Mouse (Mus musculus): ENCODE measurements around the gene Uncx. TPM values are rescaled to one million over a fixed set of nuclear protein-coding genes. Genes with fewer than 3 reads are reported as not detected.

Gene Uncx
- total and polyA plus RNA-seq, 3 experiments = not detected

DNA sequence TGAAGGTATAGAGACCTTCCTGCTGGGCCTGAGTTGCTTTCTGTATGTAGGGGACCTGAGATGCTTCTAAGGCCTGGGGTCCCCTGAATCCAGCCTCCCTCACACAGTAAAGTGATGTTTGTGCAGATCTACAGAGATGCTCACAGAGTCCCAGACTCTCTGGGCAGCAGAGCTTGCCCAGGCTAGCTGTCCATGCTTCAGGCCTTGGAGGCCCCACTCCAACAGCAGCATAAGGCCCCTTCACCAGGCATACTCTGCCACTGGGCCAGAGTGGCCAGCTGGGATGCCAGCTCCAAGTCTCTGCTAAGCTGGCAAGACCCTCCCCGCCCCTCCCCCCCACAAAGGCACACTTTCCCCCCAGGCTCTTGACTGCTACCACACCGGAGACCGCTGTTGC, 5.6 kb upstream of the Uncx start:
- H3K9ac ChIP-seq (ENCODE audit: insufficient read depth, low read depth) = no peak overlapping the region
- peaks cover 37% of the 10 kb centered on the region for H3K27me3 ChIP-seq (replicated peaks)
- no peak overlapping the region for H3K27ac ChIP-seq (ENCODE audit: insufficient read depth, low read depth)
- peaks cover 5% of the 10 kb centered on the region for H3K9me3 ChIP-seq (replicated peaks; ENCODE audit: low read length)
- dilution Hi-C loops (cut with MboI; ENCODE audit: extremely low pct_ligation_motif_present, extremely low pct_unique_long_range_greater_than_20kb, low sequenced_read_pairs) (no loop called here), in situ Hi-C loops (cut with MboI; ENCODE audit: low pct_ligation_motif_present, low pct_unique_long_range_greater_than_20kb, low sequenced_read_pairs) (no loop called here)
- DNase-seq (ENCODE audit: extremely low read depth) = no peak
- no peak overlapping the region for H3K4me2 ChIP-seq (ENCODE audit: insufficient read depth, low read depth, poor library complexity, severe bottlenecking)
- no peak overlapping the region for H3K4me3 ChIP-seq (replicated peaks in 1 of 3; ENCODE audit: low read depth in 2 of 3, low read length in 2 of 3, poor library complexity in 1 of 3)
- no peaks in the 10 kb centered on the region for H3K79me2 ChIP-seq (replicated peaks; ENCODE audit: control insufficient read depth, extremely low read depth, insufficient read depth, poor library complexity, severe bottlenecking)
- no peak for TF ChIP-seq EP300 (IDR thresholded peaks at IDR 0.05; ENCODE audit: low read length)
- no peak for TF ChIP-seq MAX (IDR thresholded peaks at IDR 0.05; ENCODE audit: low read length)
- TF ChIP-seq HCFC1 (IDR thresholded peaks at IDR 0.05; ENCODE audit: low read depth, low read length) = no peak
- no peak for TF ChIP-seq ELF1 (IDR thresholded peaks at IDR 0.05; ENCODE audit: low read depth, low read length)
- peaks cover 0 to 3% of the 10 kb centered on the region in 2 experiments; a peak in 1 of 4 replicates for H3K4me1 ChIP-seq (ENCODE audit: control insufficient read depth in 1 of 2, insufficient read depth in 2 of 2)
- H3K36me3 ChIP-seq (replicated peaks in 1 of 2; ENCODE audit: control insufficient read depth in 1 of 2, insufficient read depth in 1 of 2, low read length in 1 of 2) = no peaks in the 10 kb centered on the region

DNA sequence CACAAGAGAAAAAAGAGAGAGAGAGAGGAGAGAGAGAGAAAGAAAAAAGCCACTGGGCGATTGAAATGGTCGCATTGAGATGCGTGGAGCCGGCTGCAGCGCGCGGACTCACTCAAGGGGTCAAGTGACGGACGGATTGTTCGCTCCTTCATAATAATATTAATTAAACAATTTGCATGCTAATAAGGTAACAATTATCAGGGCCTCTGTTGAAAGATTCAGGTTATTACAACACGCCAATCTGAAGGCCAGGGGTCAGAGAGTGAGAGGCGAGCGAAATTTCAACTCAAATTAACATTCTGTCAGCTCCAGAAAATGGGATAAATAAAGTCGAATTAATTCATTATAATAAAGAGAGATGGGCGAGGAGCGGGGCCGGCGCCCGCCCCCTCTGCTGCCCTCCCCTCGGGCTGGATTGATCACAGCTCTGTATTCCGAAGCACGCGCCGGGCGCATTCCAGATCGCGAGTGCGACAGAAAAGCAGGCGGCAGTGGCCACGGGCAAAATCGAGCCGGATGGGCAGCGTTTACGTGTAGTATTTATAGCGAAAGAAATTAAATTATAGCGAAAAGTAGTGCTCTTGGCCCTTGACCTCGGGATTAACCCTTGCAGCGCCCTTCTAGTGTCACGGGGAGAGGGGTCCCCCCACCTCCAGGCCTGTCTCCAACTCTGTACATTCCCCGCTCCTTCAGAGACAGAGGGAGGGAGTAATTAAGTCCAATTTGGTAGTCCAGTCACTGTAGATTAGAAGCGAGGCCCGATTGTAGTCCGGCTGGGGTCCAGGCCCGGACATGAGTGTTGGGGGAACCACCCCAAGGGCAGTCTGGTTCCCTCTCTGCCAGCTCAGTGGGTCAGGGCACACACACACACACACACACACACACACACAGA, 1.9 kb upstream of the Uncx start:
- no peak for DNase-seq (ENCODE audit: extremely low read depth)
- no peak overlapping the region for H3K27ac ChIP-seq (ENCODE audit: insufficient read depth, low read depth)
- no peaks in the 10 kb centered on the region for H3K4me1 ChIP-seq (ENCODE audit: control insufficient read depth in 1 of 2, insufficient read depth in 2 of 2)
- H3K4me3 ChIP-seq (replicated peaks in 1 of 3; ENCODE audit: low read depth in 2 of 3, low read length in 2 of 3, poor library complexity in 1 of 3) = no peak overlapping the region
- no peak for TF ChIP-seq CHD1 (IDR thresholded peaks at IDR 0.05; ENCODE audit: low read depth, low read length)
- TF ChIP-seq NELFE (IDR thresholded peaks at IDR 0.05; ENCODE audit: low read depth, low read length) = no peak
- TF ChIP-seq MAX (IDR thresholded peaks at IDR 0.05; ENCODE audit: low read length) = no peak
- no peak for TF ChIP-seq PAX5 (IDR thresholded peaks at IDR 0.05; ENCODE audit: low read length)
- no peak for TF ChIP-seq RAD21 (IDR thresholded peaks at IDR 0.05; ENCODE audit: low read depth, low read length)
- no peak for TF ChIP-seq MEF2A (IDR thresholded peaks at IDR 0.05; ENCODE audit: borderline replicate concordance, low read depth, low read length)
- TF ChIP-seq TCF12 (IDR thresholded peaks at IDR 0.05; ENCODE audit: low read depth, low read length) = no peak
- no peak for TF ChIP-seq POLR2A (IDR thresholded peaks at IDR 0.05; ENCODE audit: low read depth, low read length)
- no peak for TF ChIP-seq GABPA (IDR thresholded peaks at IDR 0.05; ENCODE audit: insufficient replicate concordance, low read depth, low read length)
- TF ChIP-seq USF1 (IDR thresholded peaks at IDR 0.05; ENCODE audit: low read depth, low read length) = no peak
- no peak for TF ChIP-seq ZKSCAN1 (IDR thresholded peaks at IDR 0.05; ENCODE audit: borderline replicate concordance, low read depth, low read length)
- no peak for TF ChIP-seq E2F4 (IDR thresholded peaks at IDR 0.05; ENCODE audit: insufficient replicate concordance, low read depth, low read length)
- no peak for TF ChIP-seq JUN (IDR thresholded peaks at IDR 0.05; ENCODE audit: insufficient read depth, low read depth, low read length)
- TF ChIP-seq ELF1 (IDR thresholded peaks at IDR 0.05; ENCODE audit: low read depth, low read length) = no peak
- no peak for TF ChIP-seq POLR2AphosphoS2 (IDR thresholded peaks at IDR 0.05; ENCODE audit: low read depth, low read length)
- no peak for TF ChIP-seq MAFK (IDR thresholded peaks at IDR 0.05; ENCODE audit: insufficient replicate concordance, low read length)
- TF ChIP-seq IRF4 (IDR thresholded peaks at IDR 0.05; ENCODE audit: low read depth, low read length) = no peak
- no peak for TF ChIP-seq RCOR1 (conservative IDR thresholded peaks at IDR 0.05; ENCODE audit: low read depth, low read length)
- no peak for TF ChIP-seq ZNF384 (IDR thresholded peaks at IDR 0.05; ENCODE audit: low read depth, low read length)
- H3K36me3 ChIP-seq (replicated peaks in 1 of 2; ENCODE audit: control insufficient read depth in 1 of 2, insufficient read depth in 1 of 2, low read length in 1 of 2) = no peaks in the 10 kb centered on the region
- H3K27me3 ChIP-seq (replicated peaks) = peaks cover 19% of the 10 kb centered on the region
- dilution Hi-C loops (cut with MboI; ENCODE audit: extremely low pct_ligation_motif_present, extremely low pct_unique_long_range_greater_than_20kb, low sequenced_read_pairs) = no loop called here
- H3K4me2 ChIP-seq (ENCODE audit: insufficient read depth, low read depth, poor library complexity, severe bottlenecking) = no peak overlapping the region
- no peaks in the 10 kb centered on the region for H3K79me2 ChIP-seq (replicated peaks; ENCODE audit: control insufficient read depth, extremely low read depth, insufficient read depth, poor library complexity, severe bottlenecking)
- peaks cover 17% of the 10 kb centered on the region for H3K9me3 ChIP-seq (replicated peaks; ENCODE audit: low read length)
- in situ Hi-C loops (cut with MboI; ENCODE audit: low pct_ligation_motif_present, low pct_unique_long_range_greater_than_20kb, low sequenced_read_pairs) = no loop called here
- H3K9ac ChIP-seq (ENCODE audit: insufficient read depth, low read depth) = no peak overlapping the region

Measured in CH12.LX (cell line).